Mouse (Mus musculus): Measurements from ENCODE around the gene Syt9.

Syt9 gene

DNA sequence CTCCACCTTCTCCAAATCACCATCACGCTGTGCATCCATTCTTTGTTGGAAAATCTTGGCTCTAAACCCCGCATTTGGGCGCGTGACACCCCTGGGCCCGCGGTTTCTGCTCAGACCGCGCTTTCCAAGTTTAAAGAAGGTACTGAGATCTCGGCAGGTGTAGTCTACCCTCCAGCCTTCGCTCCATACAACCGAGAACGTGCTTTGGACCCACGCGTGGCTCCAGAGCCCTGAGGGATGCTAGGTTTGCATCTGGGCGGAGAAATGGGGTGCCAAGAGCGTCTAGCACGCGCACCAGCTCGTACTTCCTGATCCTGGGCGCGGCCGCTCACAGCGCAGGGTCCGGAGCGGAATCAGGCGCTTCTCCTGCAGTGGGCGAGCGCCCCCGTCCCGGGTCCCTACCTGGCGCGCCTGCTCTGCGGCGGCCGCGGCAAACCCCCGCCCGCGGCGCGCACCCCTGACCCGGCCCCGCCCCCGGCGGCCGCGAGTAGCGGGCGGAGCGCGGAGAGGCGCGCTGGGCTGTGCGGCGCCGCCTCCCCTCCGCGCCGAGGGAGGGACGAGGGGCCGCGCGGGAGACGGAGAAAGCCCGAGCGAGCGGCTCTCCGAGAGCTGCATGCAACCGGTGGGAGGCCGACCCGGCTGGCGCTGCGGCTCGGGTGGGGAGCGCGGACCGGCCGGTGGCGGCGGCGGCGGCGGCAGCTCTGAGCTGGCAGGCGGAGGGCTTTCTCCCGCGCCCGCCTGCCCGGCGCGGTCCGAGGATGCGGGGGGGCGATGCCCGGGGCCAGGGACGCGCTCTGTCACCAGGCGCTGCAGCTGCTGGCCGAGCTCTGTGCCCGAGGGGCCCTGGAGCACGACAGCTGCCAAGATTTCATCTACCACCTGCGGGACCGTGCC lies at the start of gene Syt9:
Syt9 (plus strand) TSS at position 497 of the 894 bp plus-strand sequence.
- peak; percentile 14 to 62 for DNase-seq

GRCm38 (mm10) chr7:107339013-107339412 lies 31.5 kb upstream of the Syt9 start:
- DNase-seq: no peak

DNA sequence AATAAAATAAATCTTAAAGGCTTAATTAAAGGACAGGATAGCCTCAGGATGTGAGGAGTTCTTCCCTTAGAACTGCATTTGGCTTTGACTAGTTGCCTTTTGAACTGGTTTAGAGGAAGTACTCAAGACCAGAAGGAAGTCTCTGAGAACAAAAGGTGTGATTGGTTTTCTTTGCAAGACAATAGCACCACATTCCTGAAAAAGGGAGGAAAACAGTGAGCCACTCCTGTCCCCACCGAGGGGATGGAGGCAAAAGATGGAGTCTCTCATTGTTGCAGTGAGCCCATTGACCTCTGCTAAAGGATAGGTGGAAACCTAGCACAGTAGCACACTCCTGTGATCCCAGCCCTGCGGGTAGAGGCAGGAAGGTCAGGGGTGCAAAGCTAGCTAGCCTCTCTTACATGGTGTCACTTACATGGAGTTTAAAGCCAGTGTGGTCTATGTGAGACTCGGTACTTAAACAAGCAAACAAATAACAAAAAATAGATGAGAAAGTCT lies 30.9 kb upstream of the Syt9 start:
- DNase-seq: no peak

- DNase-seq: no peak
These were observed 30.3 kb upstream of the Syt9 start for GRCm38 (mm10) chr7:107340221-107340620.

- DNase-seq: no peak
These were observed 28.9 kb upstream of the Syt9 start for GRCm38 (mm10) chr7:107341519-107342190.

DNA sequence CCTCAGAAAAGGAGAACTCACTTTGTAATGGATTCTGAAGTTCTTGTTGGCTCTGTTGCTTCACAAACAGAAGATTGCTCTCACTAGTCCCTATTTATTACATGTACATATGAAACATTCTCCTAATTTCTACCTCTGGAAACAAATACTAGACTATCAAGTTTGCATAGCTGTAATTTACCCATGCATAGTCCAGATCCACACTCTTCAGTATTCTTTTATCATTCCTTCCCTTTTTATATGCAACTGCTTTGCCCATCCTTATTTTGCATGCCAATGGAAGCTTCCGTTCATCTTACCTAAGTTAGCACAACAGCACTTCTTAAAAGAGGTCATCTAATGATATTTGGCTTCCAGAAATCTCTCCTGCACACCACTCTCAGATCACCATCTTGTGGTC lies 21.3 kb upstream of the Syt9 start:
- no peak for DNase-seq

DNA sequence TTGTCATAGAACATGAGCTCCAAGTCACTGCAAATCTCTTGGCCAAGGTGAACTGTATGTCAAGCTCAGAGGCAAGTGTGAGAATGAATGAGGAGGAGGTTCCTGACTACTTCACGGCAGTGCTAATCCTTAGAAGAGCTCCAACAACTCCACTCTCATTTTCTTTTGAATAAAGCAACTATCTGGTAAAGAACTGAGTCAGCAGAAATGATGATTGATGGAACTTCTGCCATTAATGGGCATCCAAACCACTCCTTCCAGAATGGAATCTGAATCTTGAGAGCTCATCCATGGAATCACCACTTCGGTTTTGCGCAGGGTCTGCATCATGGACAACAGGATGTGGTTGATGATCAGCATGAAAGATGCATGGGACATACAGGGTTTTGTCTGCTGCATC lies 8.4 kb upstream of the Syt9 start:
- DNase-seq: no peak

- DNase-seq: no peak
These were observed 7.9 kb upstream of the Syt9 start for GRCm38 (mm10) chr7:107362634-107363033.

GRCm38 (mm10) chr7:107371126-107371920 lies 795 bp downstream of the Syt9 start:
- DNase-seq: peak in 1 of 2 experiments; percentile 11

DNA sequence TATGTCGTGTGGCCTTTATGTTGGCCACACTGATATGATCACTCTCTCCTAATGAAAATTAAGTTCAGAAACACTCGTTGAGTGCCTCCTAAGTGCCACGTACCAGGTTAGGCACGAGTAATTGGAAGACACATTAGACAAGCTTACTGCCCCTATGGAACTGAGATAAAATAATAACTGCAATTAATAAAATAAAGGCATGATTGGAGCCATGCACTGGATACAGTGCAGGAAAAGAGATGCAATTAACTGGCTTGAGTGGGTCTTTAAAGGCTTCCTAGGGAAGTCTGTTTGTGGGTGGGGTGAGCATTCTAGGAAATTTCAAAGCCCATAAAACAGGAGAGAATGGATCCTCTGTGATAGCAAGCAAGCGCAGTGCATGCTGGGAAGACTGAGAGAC lies 10.0 kb downstream of the Syt9 start:
- DNase-seq: no peak

- no peak for DNase-seq
These were observed 19.1 kb downstream of the Syt9 start for GRCm38 (mm10) chr7:107389604-107390003.

DNA sequence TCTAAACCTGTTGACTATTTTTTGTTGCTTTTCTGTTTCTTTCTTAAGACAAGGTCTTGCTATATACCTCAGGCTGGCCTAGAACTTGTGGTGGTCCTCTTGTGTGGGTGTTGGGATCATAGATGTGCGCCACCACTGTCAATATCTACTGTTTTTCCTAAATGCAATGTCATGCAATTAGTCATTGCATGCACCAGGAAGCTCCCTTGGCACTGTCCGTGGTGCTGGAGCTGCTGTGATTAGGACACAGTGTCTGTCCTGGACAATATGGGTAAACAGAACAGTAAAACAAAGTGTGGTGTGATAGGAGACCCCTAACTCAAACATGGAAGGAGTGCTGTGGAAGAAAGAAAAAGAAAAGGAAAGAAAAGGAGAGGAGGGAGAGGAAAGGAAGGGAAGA lies 22.2 kb downstream of the Syt9 start:
- DNase-seq: peak in 1 of 2 experiments; percentile 41

GRCm38 (mm10) chr7:107400061-107400799 lies 29.7 kb downstream of the Syt9 start:
- DNase-seq: no peak

DNA sequence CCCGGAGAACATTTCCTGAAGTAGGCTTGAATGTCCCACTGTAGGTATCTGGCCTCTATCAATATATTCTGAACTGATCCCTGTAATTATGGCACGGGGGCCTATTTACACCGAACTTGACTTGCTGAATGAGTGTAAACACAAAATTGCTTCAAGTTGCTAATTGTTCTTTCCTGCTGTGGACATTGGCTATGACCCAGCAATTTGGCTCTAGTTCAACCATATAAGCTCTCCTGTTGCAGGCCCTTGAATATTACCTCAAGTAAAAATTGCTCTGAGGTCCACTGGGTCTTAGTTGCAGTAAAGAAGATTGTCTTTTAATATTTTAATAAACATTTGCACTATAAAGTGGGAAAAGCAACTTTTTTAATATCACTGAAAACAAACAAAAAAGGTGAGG lies 32.7 kb downstream of the Syt9 start:
- DNase-seq: no peak

- no peak for DNase-seq
These were observed 44.4 kb downstream of the Syt9 start for GRCm38 (mm10) chr7:107414928-107415327.

DNA sequence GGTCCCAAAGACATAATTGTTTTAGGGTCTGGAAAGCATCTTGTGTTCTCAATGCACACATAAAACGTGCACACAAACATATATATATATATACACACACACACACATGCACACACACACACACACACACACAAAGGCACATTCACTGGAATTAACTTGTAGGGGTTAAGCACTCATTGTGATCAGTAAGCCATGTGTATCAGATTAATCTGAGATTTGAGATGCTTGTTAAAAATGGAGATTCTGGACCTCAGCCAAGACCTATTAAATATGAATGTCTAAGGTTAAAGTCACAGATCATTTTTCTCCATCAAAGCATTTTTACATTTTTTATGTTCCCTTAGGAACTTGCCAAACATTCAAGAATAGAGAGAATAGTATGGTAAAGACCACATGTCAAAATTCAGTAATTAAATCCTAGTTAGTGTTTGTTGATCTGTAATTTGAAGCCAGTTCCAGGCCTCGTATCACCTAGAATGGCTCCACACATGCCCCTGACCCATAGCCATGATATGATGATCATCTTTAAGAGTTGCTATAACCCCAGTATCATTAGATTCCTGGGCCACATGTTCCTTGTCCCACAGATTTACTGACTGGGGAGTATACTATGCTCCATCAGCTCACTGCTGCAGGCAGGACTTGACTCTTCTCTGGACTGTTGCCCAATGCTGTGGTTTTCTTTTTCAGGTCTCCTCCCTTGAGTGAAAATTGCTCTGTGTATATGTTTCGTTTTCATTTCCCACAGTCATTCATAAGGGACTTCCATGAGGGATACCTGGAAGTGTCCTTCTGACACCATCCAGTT lies 46.7 kb downstream of the Syt9 start:
- no peak for DNase-seq

DNA sequence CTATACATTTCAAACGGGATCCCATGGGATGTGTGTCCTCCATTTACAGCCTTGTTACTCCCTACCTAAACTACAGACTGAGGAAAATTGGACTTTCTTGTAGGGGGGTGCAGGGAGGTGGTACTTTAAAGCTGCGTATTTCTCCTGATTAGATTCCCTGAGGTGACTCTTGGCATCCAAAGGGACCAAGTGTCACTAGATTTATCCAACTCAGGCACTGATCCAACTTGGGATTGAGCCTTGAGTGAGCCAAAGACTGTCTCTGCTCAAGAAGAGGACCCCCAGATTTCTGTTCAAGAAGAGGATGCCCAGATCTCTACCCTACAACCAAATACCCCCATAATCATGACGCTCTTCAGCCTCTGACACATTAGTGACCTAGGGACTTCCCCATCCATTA lies 66.9 kb downstream of the Syt9 start:
- DNase-seq: no peak

- DNase-seq: no peak
These were observed 74.1 kb downstream of the Syt9 start for GRCm38 (mm10) chr7:107444579-107444978.

- no peak for DNase-seq
These were observed 84.1 kb downstream of the Syt9 start for GRCm38 (mm10) chr7:107454660-107455059.

DNA sequence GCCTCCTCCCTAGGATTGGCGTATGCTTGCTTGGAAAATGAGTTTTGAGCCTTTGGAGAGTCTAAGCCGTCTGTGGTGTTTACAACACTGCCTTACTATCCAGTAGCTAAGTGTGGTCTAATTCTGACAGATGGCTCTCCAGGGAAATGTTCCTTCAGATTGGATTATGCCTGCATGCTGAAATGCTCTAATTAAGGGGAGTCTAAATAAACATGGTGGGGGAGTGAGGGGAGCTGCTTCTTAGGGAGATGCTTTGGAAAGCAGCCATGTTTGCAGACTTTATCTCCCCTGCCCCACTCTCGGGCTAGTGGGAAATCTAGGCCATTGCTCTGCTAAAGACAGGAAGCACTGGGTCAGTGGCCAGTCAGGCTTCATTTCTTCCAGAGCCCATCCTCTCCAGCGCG lies 84.6 kb downstream of the Syt9 start:
- DNase-seq: peak in 1 of 2 experiments; percentile 2

- DNase-seq: no peak
These were observed 90.6 kb downstream of the Syt9 start for GRCm38 (mm10) chr7:107461167-107461566.

Measured in kidney, postnatal 36 days (tissue).